Mouse (Mus musculus) MEL (cell line): ENCODE data around the gene Fbxo41.

Source experiments
- CHD1 ChIP-seq: IDR thresholded peaks from 2 replicates; pipeline ENCODE4 v1.6.1; 2012; ENCODE audit warnings: low read depth, mild to moderate bottlenecking, inconsistent platforms, low read length, improper control_type of control experiment
- CTCF ChIP-seq, 3 experiments: IDR thresholded peaks in 2 of 3; conservative IDR thresholded peaks in 1 of 3; 2 replicates each; pipeline ENCODE4 v1.5.1; 2011 to 2012; ENCODE audit warnings: low read length in 3 of 3, low read depth in 2 of 3, mild to moderate bottlenecking in 2 of 3, improper control_type of control experiment in 1 of 3, inconsistent platforms in 1 of 3, mixed read lengths in 1 of 3, moderate library complexity in 1 of 3; ENCODE audit not compliant: control insufficient read depth in 1 of 3, insufficient read depth in 1 of 3, poor library complexity in 1 of 3, severe bottlenecking in 1 of 3
- E2F4 ChIP-seq: IDR thresholded peaks from 2 replicates; pipeline ENCODE4 v1.6.1; 2011; ENCODE audit warnings: low read depth, low read length, improper control_type of control experiment, borderline replicate concordance
- EP300 ChIP-seq, 2 experiments: IDR thresholded peaks; 2 replicates each; pipeline ENCODE4 v1.6.1; 2011; ENCODE audit warnings: improper control_type of control experiment in 2 of 2, low read length in 2 of 2, low read depth in 1 of 2, mild to moderate bottlenecking in 1 of 2
- GATA1 ChIP-seq: IDR thresholded peaks from 2 replicates; pipeline ENCODE4 v1.6.1; 2011; ENCODE audit warnings: low read depth, low read length, improper control_type of control experiment
- MAFK ChIP-seq: IDR thresholded peaks from 2 replicates; pipeline ENCODE4 v1.6.1; 2011; ENCODE audit warnings: low read depth, mild to moderate bottlenecking, low read length, improper control_type of control experiment, borderline replicate concordance
- NRF1 ChIP-seq: IDR thresholded peaks from 2 replicates; pipeline ENCODE4 v1.6.1; 2014; ENCODE audit warnings: low read depth, mild to moderate bottlenecking, inconsistent platforms, low read length, improper control_type of control experiment, moderate library complexity; ENCODE audit not compliant: poor library complexity, insufficient read depth, severe bottlenecking
- POLR2A ChIP-seq, 2 experiments: IDR thresholded peaks; 2 replicates each; pipeline ENCODE4 v1.6.1; 2011 to 2012; ENCODE audit warnings: low read length in 2 of 2, mild to moderate bottlenecking in 2 of 2, control low read depth in 1 of 2, improper control_type of control experiment in 1 of 2, low read depth in 1 of 2, moderate library complexity in 1 of 2; ENCODE audit not compliant: control insufficient read depth in 1 of 2, insufficient read depth in 1 of 2, poor library complexity in 1 of 2
- UBTF ChIP-seq: IDR thresholded peaks from 2 replicates; pipeline ENCODE4 v1.6.1; 2012; ENCODE audit warnings: low read depth, mild to moderate bottlenecking, inconsistent platforms, low read length, improper control_type of control experiment, moderate library complexity, borderline replicate concordance; ENCODE audit not compliant: insufficient read depth
- USF1 ChIP-seq: IDR thresholded peaks from 2 replicates; pipeline ENCODE4 v1.6.1; 2014; ENCODE audit warnings: low read depth, mild to moderate bottlenecking, inconsistent platforms, low read length, improper control_type of control experiment, moderate library complexity
- USF2 ChIP-seq, 2 experiments: IDR thresholded peaks; 2 replicates each; pipeline ENCODE4 v1.6.1; 2011 to 2012; ENCODE audit warnings: improper control_type of control experiment in 2 of 2, low read length in 2 of 2, borderline replicate concordance in 1 of 2, inconsistent platforms in 1 of 2, low read depth in 1 of 2, mild to moderate bottlenecking in 1 of 2; ENCODE audit not compliant: insufficient read depth in 1 of 2
- ZC3H11A ChIP-seq: IDR thresholded peaks from 2 replicates; pipeline ENCODE4 v1.6.1; 2012; ENCODE audit warnings: low read depth, mild to moderate bottlenecking, inconsistent platforms, low read length, improper control_type of control experiment
- ZMIZ1 ChIP-seq: IDR thresholded peaks from 2 replicates; pipeline ENCODE4 v1.6.1; 2012; ENCODE audit warnings: low read depth, mild to moderate bottlenecking, inconsistent platforms, low read length, improper control_type of control experiment, moderate library complexity

DNA sequence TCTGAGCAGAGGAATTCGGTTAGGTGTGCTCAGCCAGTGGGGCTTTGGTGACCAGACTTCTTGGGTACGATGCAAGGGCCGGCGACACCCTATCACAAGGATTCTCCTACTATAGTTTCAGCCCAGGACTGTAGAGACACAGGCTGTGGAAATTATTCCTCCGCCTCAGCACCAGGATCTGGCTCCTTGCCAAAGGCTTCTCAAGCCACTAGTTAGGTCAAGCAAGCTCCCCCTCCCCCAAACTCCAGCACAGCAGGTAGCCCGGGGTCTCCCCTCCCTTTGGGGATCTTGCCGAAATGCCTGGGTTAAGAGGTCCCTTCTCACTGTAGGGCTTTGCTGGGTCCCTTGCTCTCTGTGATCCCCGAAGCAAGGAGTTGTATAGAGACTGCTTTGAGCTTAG, 30.8 kb downstream of the Fbxo41 start:
- no peak for TF ChIP-seq NRF1
- no peak for TF ChIP-seq EP300 (IDR thresholded peaks at IDR 0.05; ENCODE audit: low read depth in 1 of 2, low read length in 2 of 2)
- TF ChIP-seq UBTF = no peak
- TF ChIP-seq POLR2A (IDR thresholded peaks at IDR 0.05; ENCODE audit: control insufficient read depth in 1 of 2, insufficient read depth in 1 of 2, low read depth in 1 of 2, low read length in 2 of 2, poor library complexity in 1 of 2) = no peak
- TF ChIP-seq CTCF (IDR thresholded peaks at IDR 0.05 in 2 of 3, conservative IDR thresholded peaks at IDR 0.05 in 1 of 3; ENCODE audit: control insufficient read depth in 1 of 3, insufficient read depth in 1 of 3, low read depth in 2 of 3, low read length in 3 of 3, poor library complexity in 1 of 3, severe bottlenecking in 1 of 3) = no peak
- no peak for TF ChIP-seq USF2 (IDR thresholded peaks at IDR 0.05; ENCODE audit: borderline replicate concordance in 1 of 2, insufficient read depth in 1 of 2, low read depth in 1 of 2, low read length in 2 of 2)
- TF ChIP-seq ZC3H11A = no peak
- no peak for TF ChIP-seq MAFK
- no peak for TF ChIP-seq GATA1
- no peak for TF ChIP-seq E2F4
- TF ChIP-seq USF1 = no peak
- TF ChIP-seq ZMIZ1 = no peak
- TF ChIP-seq CHD1 = no peak
